Mouse (Mus musculus) liver, postnatal 0 days (tissue): Measurements from ENCODE around the gene Mylk.

ENCODE experiments used
- CTCF ChIP-seq: sonication (generic); IDR thresholded peaks from 2 replicates; pipeline ENCODE4 v1.5.1; 2016; ENCODE audit warnings: antibody characterized with exemption, low read depth
- EP300 ChIP-seq: IDR thresholded peaks from 2 replicates; pipeline ENCODE4 v1.6.1; 2016; ENCODE audit warnings: antibody characterized with exemption, low read depth, mild to moderate bottlenecking

DNA sequence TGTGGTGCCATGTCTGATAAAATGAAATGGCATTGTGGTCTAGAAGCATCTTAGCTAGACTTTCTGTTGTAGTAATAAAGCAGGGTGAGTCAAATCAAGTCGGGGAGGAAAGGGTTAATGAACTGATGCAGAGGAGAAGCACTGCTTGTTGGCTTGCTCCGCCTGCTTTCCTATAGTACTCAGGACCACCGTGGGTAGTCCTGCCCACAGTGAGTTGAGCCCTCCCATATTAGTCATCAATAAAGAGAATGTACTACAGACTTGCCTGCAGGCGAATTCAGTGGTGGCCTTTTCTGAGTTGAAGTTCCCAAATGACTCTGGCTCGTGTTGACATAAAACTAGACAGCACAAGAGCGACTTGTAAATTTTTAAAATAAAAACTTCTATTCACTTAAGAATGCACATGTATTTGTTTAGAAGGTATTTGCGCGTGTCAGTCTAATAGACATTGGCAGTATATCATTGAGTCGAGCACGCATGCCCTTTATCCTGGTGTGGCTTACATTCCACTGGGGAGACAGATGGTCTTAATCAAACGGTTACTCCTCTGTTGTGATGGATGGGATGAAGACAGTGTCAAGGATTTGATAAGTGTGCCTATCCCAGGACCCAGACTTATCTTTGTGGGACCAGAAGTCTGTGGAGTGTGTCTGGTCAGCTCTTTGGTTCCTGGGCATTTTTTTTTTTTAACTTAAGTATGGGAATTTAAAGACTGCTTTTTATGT, 59.4 kb downstream of the Mylk start:
- no peak for TF ChIP-seq EP300
- no peak for TF ChIP-seq CTCF
